Mouse (Mus musculus) kidney, adult 18-20 months (tissue): ENCODE measurements at regions not wholly inside any gene's neighbourhood (a gene's known extent, or its start where the extent isn't known, plus 50 kb on each side); places are given as distances from the start of the nearest gene placed in this dataset.

Experiments used
- DNase-seq: peaks from one replicate; pipeline ENCODE4 v3.0.0; 2021

- DNase-seq = no peak
These were observed 56.4 kb downstream of the Cyp26a1 start for GRCm38 (mm10) chr19:37754024-37754423.

GRCm38 (mm10) chr19:37755372-37755771 is 57.8 kb downstream of the Cyp26a1 start:
- DNase-seq = no peak

GRCm38 (mm10) chr19:37769376-37769775 is 71.8 kb downstream of the Cyp26a1 start:
- no peak for DNase-seq

GRCm38 (mm10) chr19:37771956-37772355 is 74.4 kb downstream of the Cyp26a1 start:
- no peak for DNase-seq

- DNase-seq = no peak
These were observed 77.0 kb downstream of the Cyp26a1 start for GRCm38 (mm10) chr19:37774551-37774950.

- no peak for DNase-seq
These were observed 77.4 kb downstream of the Cyp26a1 start for GRCm38 (mm10) chr19:37774966-37775365.

GRCm38 (mm10) chr19:37777961-37778360 is 80.4 kb downstream of the Cyp26a1 start:
- no peak for DNase-seq

- DNase-seq = no peak
These were observed 81.0 kb downstream of the Cyp26a1 start for GRCm38 (mm10) chr19:37778568-37778967.

GRCm38 (mm10) chr19:37788540-37788939 is 90.9 kb downstream of the Cyp26a1 start:
- DNase-seq = no peak

- no peak for DNase-seq
These were observed 92.1 kb downstream of the Cyp26a1 start for GRCm38 (mm10) chr19:37789576-37790180.

GRCm38 (mm10) chr19:37790281-37791073 is 92.9 kb downstream of the Cyp26a1 start:
- no peak for DNase-seq

GRCm38 (mm10) chr19:37793176-37793575 is 95.6 kb downstream of the Cyp26a1 start:
- DNase-seq = no peak

GRCm38 (mm10) chr19:37795552-37796343 is 98.2 kb downstream of the Cyp26a1 start:
- DNase-seq = peak; percentile 63

GRCm38 (mm10) chr19:37800161-37800660 is 102.6 kb downstream of the Cyp26a1 start:
- no peak for DNase-seq

- DNase-seq = no peak
These were observed 112.1 kb downstream of the Cyp26a1 start for GRCm38 (mm10) chr19:37809666-37810065.

- peak; percentile 67 for DNase-seq
These were observed 116.8 kb downstream of the Cyp26a1 start for GRCm38 (mm10) chr19:37814089-37815073.

- DNase-seq = no peak
These were observed 118.0 kb downstream of the Cyp26a1 start for GRCm38 (mm10) chr19:37815627-37816026.

GRCm38 (mm10) chr19:37821243-37821642 is 123.6 kb downstream of the Cyp26a1 start:
- DNase-seq = no peak

GRCm38 (mm10) chr19:37821671-37822190 is 124.1 kb downstream of the Cyp26a1 start:
- no peak for DNase-seq

GRCm38 (mm10) chr19:37824155-37824554 is 126.6 kb downstream of the Cyp26a1 start:
- DNase-seq = no peak

GRCm38 (mm10) chr19:37831406-37831805 is 133.8 kb downstream of the Cyp26a1 start:
- DNase-seq = no peak

- DNase-seq = no peak
These were observed 139.3 kb downstream of the Cyp26a1 start for GRCm38 (mm10) chr19:37836900-37837299.
